Mouse (Mus musculus) adrenal gland, adult 8-10 months (tissue): ENCODE data around the gene Xab2. TPM values are rescaled to one million over a fixed set of nuclear protein-coding genes. Genes with fewer than 3 reads are reported as not detected.
"Not testable (repeated sequence)": the region's sequence is repeated elsewhere in the genome, so short reads cannot be mapped to it uniquely, and the experiment has no call there.

ENCODE experiments used
- DNase-seq: peaks from one replicate; pipeline ENCODE4 v3.0.0; 2022
- total RNA-seq, 4 experiments: library from RNA; stranded (reverse); gene quantifications; 2 replicates each; pipeline ENCODE4 v1.2.4; 2022

The Xab2 gene
- total RNA-seq, 4 experiments from 2014 or later, result 37.2 to 44.3 (median 42.5) TPM

DNA sequence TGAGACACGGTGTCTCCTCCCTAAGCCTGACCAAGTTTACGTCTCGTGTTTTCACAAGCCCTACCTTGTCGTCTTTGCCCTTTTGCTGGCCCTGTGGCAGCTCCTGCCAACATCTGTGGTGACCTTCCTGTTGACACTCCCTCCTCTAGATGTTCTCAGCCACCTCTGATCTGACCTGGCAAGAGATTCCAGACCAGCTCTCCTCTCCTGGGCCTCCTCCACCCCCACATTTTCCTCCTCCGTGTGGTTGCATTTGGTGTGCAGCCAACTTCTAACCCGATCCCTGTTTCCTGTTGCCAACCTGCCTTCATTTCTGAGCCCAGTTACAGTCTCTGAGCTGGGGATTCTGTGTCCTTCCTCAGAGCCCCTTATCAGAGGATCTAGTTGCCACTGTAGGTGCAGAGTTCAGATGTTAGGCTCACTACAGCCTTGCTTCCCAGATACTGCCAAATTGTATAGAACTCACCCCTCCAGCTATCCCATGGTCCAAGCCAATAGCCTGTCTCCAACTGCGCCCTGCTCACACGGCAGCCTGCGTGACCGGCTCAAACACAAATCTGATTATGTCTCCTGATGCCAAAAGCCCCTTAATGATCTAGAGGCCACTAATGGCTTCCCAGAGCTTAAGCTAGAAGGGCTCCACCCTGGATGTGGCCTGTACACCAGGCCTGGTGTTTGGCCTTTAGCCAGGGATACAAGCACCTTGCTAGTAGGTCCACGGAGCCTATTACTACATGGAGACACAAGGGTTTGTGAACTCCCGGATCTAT is 11.9 kb downstream of the Xab2 start:
- no peak for DNase-seq

- DNase-seq, result no peak
Measured at GRCm38 (mm10) chr8:3607822-3608221, 13.3 kb downstream of the Xab2 start.

DNA sequence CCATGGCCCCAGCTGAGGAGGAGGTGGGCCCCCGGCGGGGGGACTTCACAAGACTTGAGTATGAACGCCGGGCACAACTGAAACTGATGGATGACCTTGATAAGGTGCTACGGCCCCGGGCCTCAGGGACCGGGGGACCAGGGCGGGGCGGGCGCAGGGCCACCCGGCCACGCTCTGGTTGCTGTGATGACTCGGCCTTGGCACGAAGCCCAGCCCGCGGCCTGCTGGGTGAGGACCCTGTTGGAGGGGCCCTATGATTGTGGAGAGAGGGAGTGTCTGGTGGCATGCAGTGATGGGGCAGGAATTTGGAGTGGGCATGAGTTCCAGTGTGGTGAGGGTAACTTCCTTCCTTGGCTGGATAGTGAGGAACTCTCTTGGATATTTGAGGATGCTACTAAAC is 14.5 kb downstream of the Xab2 start:
- DNase-seq, result no peak

- DNase-seq, result no peak
Measured at GRCm38 (mm10) chr8:3603439-3603838, 17.7 kb downstream of the Xab2 start.

DNA sequence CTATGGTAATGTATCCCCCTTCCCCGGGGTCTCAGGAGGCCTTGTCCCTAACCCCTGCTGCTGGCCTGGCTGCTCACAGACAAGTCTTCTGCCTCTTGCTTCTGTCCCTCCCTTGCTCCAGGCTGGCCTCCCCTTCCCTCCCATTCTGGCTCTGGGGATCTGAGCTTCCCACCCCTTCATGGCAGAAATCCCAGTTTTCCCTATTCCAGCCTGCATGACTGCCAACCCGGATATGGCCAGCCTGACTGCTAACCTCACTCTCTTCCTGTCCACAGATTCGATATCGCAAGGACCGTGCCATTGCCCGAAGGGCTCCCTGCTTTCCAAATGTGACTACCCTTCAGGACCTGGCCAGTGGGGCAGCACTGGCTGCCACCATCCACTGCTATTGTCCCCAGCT is 20.7 kb downstream of the Xab2 start:
- no peak for DNase-seq

DNA sequence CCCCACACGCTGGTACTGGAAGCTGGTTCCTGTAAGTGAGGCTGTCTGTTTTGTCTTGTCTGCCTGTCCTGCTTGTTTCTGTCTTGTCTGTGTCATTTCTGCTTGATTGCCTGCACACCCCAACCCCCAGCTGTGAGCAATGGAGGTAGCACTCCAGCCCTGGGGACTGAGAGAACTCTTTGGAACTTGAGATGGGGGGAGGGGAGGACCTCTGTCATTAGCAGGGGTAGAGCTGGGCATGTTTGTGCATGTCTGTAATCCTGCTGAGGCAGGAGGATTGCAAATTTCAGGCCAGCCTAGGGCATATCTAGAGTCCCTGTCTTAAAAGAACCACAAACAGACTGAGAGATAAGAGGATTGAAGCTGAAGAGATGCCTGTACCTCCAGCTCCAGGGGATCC is 21.9 kb downstream of the Xab2 start:
- DNase-seq, result no peak

- no peak for DNase-seq
Measured at GRCm38 (mm10) chr8:3598054-3598453, 23.1 kb downstream of the Xab2 start.

DNA sequence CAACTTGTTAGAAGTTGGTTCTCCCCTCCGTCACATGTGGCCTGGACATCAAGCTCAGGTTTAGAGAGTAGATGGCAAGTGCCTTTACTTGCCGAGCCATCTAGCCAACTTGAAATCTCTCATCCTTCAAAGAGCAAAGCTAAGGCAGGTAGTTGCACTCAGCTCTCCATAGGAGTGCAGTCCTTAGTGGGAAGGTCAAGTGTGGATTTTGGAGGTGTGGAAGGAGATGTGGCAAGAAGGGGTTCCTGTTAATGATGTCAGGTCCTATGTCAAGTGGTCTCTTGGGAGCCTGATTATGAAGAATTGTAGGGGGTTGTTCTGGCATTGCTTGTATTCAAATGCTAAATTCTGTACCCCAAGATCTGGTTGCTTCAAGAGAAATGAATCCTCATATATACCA is 26.6 kb downstream of the Xab2 start:
- no peak for DNase-seq

DNA sequence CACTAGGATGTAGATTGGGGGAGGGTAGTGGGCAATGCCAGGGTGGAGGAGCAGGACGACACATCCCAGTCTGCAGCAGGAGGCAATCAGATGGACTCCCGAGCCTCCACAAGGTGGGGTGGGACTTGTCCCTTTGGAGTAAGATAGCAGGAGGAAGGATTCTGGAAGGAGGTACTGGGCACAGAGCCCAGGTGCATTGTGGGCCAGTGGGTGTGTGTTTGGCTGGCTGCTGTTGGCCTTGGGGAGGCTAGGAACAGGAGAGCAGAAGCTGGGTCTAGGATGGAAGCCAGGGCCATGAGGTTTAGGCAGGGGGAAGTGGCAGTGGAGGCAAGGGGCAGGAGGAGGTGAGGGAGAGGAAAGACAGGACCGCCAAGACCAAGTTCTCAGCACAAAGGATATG is 27.6 kb downstream of the Xab2 start:
- no peak for DNase-seq

DNA sequence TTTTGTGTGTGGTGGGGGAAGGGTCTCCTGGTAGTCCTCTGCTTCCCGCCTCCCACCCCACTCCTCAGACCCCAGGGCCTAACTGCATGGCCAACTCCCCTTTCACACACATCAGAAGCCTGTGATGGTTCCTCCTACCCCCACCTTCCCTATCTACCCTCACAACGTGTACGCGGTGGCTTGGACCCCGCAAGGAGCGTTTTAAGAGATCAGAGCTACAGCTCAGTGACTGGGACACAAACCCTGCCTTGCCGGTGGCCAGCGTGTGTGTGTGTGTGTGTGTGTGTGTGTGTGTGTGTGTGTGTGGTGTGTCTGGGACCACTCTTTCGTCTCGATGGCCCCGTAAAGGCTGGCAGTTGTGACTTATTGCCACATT is 32.9 kb downstream of the Xab2 start:
- no peak for DNase-seq

GRCm38 (mm10) chr8:3587391-3588257 is 33.5 kb downstream of the Xab2 start:
- DNase-seq, result no peak

DNA sequence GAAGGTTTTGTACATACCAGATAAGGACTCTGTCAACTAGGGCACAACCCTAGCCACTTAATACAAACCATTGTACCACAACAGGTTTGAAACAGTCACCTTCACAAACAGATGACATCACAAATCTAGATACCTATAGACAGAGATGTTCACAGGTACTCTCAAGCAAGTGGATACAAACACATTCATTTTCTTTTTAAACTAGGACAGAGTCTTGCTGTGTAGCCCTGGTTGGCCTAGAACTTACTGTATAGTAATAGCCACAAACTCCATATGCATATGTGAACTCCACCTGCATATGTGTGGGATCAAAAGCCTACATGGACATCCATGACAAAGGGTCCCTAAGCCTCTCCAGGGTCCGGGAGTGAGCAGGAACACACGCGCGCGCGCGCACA is 34.1 kb downstream of the Xab2 start, which contains the start of gene Camsap3:
Gene Camsap3 (plus strand): TSS at position 301 of the 398 bp plus-strand sequence.
- no peak for DNase-seq

DNA sequence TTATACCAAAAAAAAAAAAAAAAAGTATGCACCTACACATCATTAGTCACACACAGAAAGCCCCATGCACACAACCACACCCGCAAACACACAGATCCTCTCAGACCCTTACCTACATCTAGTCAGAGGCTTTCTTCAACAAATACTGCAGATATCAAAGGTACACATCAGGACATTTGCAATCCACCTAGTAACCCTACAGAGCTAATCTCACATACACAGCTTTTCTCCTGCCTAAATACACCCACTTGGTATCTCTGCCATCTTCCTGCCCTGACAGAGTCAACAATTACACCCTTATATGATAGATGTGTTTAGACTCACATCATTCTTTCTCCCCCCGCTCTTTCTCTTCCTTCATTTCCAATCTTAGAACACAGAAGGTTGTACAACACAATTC is 34.7 kb downstream of the Xab2 start:
- DNase-seq, result no peak

DNA sequence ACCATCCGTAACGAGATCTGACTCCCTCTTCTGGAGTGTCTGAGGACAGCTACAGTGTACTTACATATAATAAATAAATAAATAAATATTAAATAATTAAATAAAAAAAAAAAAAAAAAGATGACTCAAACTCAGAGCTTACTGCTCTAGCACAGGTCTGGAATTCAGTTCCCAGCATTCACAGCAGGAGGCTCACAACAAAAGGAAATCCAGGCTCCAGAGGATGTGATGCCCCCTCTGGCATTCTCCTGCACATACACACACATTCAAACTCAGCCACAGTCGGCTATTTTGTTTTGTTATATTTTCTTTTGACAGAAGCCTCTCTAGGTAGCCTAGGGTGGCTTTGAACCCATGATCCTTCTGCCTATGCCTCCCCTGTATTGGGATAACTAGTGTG is 39.2 kb downstream of the Xab2 start:
- DNase-seq, result not testable (repeated sequence)

- DNase-seq, result no peak
Measured at GRCm38 (mm10) chr8:3579390-3580364, 41.4 kb downstream of the Xab2 start.

GRCm38 (mm10) chr8:3576211-3576960 is 44.7 kb downstream of the Xab2 start:
- DNase-seq, result no peak

GRCm38 (mm10) chr8:3574546-3574945 is 46.6 kb downstream of the Xab2 start:
- no peak for DNase-seq

- no peak for DNase-seq
Measured at GRCm38 (mm10) chr8:3569784-3570183, 51.3 kb downstream of the Xab2 start.

DNA sequence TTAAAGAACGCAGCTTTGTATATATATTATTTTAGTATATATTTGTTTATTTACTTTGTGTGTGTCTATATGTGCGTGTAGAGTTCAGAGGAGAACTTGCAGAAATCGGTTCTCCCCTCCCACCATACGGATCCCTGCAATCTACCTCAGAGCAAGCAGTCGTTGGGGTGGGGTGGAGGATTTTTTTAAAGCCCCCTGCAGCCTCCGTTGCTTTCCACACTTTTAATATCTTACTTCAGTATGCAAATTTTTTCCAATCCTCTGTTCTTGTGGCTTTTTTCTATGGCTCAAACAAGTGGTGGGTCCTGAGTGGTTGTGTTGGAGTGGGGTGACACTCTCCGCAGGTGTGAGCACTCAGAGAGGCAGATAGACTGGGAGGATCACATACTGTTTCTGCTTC is 52.7 kb downstream of the Xab2 start:
- no peak for DNase-seq

DNA sequence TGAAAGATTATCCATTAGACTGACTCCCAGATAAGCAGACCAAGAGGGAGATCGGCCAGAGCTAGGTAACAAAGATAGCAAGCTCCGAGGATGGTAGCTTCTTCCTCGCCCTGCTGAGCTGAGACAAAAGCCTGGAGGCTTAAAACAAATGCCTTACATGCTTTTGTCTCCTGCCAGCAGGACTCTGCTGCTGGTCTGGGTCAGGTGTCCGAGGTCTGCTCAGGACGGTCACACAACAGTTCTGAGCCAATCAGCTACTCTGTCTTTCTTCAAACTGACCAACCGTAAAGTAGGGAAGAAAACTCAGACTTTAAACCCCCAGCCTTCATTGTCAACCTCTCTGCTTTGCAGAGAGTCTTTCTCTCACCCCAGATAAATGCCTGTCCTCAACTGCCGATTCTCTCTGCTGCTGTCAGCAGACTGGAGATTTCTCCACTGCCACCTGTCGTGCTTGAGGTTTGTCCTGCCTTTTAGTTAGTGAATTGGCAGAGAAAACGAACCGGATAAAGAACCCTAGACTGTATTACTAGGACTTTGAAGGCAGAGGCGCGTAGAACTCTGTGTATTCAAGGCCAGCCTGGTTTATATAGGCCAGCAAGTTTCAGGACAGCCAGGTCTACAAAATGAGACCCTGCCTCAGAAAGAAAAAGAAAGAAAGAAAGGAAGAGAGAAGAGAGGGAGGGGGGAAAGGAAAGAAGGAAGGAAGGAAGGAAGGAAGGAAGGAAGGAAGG is 53.3 kb downstream of the Xab2 start, which contains the start of gene C330021F23Rik:
Gene C330021F23Rik (plus strand): TSS at position 350 of the 731 bp plus-strand sequence.
- DNase-seq, result no peak
